Mouse (Mus musculus): ENCODE measurements around the gene Pcbp1. TPM values are rescaled to one million over a fixed set of nuclear protein-coding genes. Genes with fewer than 3 reads are reported as not detected.
"Not testable (repeated sequence)": the region's sequence is repeated elsewhere in the genome, so short reads cannot be mapped to it uniquely, and the experiment has no call there.

Pcbp1 gene
- 100 to 1,000 TPM; 157 to 166 (median 162) TPM for total RNA-seq (2022)

DNA sequence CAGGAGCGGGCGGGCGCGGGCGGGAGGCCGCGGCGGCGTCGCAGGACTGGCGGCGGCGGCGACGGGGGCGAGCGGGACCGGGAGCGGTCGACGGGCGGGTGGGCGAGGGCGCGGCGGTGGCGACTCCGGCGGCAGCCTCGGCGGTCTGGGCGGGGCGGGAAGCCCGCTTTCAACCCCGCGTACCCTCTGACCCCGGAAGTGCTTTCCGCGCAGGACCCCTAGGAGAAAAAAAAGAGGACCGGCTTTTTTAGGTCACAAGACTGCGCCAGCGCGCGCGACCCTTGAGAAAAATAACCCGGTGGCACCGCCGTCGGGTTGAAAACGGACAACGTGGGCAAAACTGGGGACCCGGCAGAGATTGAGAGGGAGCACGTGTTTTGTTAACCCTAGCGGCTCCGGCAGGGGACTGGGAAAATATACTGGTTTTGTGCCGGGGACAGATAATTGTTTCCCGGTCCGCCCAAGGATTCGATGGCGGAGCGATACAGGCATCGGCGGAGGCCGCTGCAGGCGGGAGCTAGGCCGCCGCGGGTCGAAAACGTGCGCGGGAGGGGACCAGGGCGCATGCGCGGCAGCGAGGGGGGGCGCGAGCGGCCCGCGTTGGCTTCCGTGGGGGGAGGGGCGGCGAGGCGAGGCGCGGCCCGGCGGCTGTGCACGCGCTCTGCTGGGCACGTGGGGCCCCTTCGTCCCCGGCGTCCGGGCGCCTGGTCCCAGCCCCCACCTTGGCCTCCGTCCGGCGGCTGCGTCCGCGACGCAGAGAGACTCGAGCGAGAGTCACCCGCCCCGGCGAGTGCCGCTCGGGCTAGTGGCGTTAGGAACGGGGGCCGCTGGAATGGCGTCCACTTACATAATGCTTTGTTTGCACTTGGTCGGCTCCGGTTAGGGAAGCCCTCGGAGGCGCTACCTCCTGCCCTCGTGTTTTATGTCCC is at the start of gene Pcbp1:
Gene Pcbp1 (minus strand): TSS at position 290 of the 929 bp plus-strand sequence.
- DNase-seq (ENCODE audit: low spot score) = peak; percentile 92

DNA sequence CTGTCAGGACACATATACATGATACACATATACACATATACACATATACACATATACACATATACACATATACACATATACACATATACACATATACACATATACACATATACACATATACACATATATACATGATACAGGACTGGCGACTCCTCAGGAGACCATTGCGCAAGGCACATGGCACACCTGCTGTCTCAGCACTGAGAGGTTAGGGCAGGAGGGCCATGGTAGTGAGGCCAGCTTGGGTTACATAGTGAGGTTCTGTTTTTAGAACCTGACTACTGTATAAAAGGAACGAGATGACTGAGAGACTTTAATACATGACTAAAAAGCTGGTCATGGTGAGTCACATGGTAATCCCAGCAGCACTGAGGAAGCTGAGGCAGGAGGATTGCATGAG is 48.4 kb upstream of the Pcbp1 start:
- no peak for DNase-seq (ENCODE audit: low spot score)

DNA sequence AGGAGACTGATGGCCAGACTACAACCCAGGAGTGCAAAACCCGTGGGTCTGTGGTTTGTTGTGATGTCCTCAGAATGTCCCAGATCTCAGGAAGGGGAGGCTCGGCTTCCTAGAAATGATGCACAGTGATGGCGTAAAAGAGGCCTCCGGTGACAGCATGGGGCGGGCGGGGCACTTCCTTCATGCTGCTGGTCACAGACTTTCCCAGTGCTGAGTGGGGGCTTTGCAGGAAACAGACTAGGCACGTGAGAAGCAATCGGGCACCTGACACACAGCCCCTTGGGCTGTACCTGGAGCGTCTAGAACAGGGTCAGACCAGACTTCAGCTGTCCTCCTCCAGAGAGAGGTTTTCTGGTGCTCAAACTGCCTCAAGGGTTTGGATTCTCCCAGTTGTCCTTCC is 44.7 kb upstream of the Pcbp1 start:
- DNase-seq (ENCODE audit: low spot score) = peak; percentile 26

DNA sequence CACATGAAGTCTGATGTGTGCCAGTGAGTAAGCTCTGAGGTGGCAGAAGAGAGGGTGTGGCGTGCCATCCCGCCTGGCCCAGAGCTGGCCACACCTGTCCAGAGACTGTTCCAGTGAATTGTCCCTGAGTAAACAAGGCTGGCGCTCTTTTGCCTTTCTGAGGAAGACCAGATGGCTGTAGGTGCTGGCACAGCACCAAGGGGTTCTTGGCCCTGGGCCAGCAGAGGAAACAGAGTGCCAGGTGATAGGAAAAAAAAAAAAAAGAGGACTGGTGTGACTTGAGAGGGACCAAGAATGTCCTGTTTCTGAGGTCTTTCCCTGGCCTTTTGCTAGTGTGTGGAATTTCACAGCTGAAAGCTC is 43.3 kb upstream of the Pcbp1 start:
- no peak for DNase-seq (ENCODE audit: low spot score)

DNA sequence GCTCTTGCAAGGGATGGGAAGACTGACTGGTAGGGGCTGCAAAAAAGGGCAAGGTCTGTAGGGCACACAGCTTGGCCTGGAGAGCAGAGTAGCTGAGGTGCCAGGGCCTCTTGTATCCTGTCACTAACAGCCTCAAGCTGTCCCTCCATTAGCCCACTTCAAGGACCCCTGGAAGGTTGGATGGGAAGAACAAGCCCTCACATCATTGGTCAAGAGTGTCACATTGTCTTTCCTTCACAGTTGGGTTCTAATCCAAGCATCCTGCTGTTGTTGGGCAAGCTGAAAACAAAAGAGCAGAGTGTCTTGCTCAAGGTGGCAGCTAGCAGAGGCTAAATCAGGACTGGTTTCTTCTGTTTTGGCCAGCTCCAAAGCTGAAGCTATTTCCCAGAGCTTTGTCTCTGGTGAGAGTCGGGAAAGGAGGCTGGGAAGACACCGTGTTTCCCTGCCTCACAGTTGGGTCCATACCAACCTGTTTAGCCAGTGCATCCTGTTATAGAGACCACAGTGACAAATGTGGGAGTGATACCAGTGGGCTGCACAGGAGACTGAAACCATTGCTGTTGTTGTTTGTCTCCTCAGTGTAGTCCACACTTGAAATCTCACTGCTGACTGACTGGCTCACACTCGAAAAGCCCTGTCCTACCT is 42.8 kb upstream of the Pcbp1 start:
- DNase-seq (ENCODE audit: low spot score) = no peak

DNA sequence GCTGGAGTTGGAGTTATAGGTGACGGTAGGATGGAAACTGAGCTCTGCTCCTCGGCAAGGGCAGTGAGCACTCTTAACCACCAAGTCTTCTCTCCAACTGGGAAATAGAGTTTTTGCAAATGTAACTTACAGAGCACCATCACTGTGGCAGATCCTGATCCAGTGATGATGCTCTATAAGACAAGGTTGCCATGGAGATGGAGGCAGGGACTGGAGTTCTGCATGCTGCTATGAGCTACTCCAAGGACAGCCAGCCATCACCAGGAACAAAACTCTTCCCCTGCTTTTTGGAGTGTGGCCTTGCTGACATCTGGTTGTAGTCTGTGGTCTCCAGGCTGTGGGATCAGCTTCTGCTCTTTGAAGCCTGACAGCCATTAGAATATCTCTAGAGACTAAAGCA is 39.7 kb upstream of the Pcbp1 start:
- no peak for DNase-seq (ENCODE audit: low spot score)

DNA sequence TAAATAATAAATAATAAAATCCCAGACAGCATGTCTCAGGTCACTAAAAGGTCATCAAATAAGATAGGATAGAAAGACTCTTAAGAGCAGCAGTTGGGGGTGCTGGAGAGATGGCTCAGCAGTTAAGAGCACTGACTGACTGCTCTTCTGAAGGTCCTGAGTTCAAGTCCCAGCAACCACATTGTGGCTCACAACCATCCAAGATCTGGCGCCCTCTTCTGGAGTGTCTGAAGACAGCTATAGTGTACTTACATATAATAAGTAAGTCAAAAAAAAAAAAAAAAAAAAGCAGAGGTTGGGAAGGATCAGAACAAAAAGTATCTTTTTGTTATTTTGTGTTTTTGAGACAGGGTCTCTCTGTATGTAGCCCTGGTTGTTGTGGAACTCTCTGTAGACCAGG is 31.1 kb upstream of the Pcbp1 start:
- DNase-seq (ENCODE audit: low spot score) = not testable (repeated sequence)

DNA sequence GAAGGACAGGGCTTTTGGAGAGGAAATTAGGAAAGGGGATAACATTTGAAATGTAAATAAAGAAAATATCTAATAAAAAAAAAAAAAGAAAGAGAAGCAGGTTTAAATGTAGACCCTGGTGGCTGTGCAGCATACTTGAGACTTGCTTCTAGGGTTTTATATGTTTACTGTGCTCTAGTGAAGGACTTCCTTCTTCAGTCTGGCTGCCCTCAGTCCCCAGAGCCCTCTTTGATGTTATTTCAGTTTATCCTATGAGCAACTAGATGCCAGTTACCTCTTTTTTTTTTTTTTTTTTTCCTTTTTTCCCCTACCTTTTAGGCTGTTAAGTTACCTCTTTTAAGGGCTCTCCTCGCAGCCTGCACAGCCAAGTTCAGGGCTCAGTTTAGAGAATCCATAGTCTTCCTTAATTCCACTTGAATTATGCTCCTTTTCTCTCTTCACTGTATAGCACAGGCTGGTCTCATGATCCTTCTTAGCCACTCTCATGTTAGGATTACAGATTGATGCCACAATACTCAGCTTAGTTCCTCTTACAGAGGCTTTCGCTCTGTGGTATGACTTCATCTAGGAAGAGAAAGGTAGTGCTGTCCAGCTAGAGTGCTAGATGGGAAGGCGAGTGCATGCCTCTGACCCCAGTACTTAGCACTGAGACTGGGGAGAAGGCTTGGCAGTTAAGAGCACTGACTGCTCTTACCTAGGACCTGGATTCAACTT is 30.4 kb upstream of the Pcbp1 start:
- no peak for DNase-seq (ENCODE audit: low spot score)

DNA sequence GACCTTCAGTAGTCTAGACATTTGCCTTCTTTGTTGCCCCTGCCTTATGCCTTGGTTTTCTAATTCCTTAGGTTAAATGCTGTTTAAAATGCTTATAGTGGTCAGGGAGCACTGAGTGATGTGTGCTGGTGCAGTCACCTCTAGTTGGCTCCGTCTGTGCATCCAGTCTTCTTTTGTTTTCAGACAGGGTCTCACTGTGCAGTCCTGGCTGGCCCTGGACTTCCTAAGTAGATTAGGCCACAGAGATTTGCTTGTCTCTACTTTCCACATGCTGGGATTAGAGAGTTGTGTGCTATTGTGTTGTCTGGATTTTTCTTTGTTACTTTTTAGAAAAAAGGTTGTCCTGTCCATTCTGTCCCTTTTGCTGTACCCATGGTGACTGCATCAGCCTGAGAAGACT is 24.5 kb upstream of the Pcbp1 start:
- no peak for DNase-seq (ENCODE audit: low spot score)

DNA sequence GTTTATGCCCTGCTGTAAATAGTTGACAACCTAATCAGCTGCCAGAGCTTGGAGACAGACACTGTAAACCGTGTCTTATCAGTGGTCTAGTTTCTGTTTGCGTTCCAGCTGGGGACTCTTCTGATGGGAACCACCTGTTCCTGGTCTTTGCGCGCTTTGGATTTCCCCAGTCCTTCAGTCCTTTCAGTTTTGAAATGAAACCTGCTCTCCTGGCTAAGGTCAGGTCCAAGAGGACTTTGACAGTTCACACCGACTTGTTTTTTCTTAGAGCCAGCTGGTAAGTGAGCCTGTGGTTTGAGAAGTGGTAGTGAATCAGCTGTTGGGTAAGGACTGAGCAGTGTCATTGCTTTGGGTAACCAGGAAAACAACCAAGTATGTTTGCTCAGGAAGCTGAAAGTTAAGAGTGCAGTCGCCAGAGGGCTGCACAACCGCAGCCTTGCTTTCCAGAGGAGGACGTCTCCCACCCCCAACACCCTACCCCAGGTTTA is 21.8 kb upstream of the Pcbp1 start:
- DNase-seq (ENCODE audit: low spot score) = peak; percentile 28

DNA sequence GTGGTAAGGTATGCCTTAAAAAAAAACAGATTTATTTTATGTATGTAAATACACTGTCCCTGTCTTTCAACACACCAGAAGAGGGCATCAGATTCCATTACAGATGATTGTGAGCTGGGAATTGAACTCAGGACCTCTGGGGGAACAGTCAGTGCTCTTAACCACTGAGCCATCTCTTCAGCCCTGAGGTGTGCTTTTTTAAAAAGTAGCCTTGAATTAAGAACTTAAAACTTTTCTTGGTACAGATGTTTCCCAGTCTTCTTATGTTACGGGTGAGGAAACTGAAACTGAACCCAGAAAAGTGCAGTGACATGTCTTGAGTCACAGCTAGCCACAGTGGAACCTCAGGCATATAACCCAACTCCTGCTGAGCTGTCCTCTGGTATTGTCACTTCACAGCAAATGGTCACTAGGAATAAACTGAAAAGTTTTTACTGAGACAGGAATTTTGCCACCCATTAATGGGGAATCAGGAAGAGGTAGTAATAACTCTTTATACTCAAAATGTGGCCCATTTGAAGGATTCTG is 21.2 kb upstream of the Pcbp1 start:
- DNase-seq (ENCODE audit: low spot score) = no peak

DNA sequence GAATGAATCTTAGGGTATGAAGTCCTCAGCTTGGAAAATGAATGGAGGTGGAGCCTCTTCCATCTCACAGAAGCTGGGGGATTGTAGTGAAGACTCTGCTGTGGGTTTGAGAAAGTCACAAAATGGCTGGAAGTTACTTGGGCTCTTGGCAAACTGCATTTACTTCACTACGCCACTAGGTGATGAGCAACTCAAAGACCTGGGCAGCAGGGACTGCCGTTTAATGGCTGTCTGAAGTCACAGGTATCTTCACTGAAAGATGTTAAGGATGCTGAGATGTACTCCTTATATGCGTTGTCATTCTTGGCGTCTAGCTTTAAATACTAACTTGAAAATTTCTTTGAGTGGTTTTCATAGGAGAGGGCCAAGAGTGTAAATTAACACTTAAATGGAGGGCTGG is 19.1 kb upstream of the Pcbp1 start:
- DNase-seq (ENCODE audit: low spot score) = no peak

DNA sequence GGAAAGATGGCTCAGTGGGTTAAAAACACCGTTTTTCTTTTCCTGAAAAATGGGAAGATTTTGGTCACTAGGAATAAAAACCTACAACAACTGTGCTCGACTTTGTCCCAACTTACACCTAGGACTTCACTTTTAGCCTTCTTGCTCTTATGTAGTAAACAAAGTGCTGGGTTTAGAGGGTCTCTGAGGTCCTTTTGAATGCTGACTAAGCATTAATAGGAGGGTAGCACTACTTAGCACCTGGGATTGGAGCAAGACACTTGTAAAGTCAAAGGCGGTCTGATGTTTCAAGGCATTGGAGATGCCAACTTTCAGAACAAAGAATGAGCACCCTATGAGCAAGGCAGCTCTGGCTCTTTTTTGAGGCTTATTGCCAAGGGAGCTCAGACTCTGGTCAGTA is 17.7 kb upstream of the Pcbp1 start:
- DNase-seq (ENCODE audit: low spot score) = no peak

DNA sequence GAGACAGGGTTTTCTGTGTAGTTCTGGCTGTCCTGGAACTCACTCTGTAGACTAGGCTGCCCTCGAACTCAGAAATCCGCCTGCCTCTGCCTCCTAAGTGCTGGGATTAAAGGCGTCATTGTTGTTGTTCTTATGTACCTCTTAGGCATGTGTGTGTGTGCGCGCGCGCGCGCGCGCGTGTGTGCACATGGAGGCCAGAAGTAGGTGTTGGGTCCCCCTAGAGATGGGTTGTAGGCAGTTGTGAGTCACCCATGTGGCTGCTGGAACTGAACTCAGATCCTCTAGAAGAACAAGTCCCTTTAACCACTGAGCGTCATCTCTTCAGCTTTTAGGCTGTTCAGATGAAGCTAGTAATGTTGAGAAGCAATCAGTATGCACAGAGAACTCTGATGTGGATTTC is 16.9 kb upstream of the Pcbp1 start:
- no peak for DNase-seq (ENCODE audit: low spot score)

DNA sequence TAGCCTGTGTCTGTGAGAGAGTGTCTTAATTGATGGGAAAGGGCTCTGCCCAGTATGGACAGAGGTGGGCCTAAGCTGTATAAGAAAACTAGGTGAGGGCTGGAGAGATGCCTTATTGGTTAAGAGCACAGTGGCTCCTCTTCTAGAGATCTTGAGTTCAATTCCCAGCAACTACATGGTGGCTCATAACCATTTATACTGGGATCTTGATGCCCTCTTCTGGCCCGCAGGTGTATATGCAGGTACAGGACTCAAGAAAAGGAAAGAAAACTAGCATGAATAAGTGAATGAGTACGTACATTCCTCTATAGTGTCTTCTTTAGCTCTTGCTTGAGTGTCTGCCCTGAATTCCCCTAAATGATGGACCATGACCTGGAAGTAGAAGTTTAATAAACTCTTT is 15.5 kb upstream of the Pcbp1 start:
- DNase-seq (ENCODE audit: low spot score) = no peak

DNA sequence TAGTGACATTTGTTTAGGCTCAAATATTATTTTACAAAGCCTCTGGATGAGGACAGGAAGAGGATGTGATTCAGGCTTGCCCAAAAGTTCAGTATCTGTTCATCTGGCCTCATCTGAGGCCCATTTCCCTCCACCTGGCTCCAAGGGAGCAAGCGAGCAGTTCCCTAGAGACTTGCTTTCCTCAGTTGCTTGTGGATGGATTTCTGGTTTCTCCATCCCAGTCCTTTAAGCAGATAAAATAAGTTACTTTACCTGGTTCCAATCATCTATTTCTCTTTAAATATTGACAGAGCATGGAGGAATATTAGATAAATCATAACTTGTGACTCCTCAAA is 2.3 kb upstream of the Pcbp1 start:
- no peak for DNase-seq (ENCODE audit: low spot score)

DNA sequence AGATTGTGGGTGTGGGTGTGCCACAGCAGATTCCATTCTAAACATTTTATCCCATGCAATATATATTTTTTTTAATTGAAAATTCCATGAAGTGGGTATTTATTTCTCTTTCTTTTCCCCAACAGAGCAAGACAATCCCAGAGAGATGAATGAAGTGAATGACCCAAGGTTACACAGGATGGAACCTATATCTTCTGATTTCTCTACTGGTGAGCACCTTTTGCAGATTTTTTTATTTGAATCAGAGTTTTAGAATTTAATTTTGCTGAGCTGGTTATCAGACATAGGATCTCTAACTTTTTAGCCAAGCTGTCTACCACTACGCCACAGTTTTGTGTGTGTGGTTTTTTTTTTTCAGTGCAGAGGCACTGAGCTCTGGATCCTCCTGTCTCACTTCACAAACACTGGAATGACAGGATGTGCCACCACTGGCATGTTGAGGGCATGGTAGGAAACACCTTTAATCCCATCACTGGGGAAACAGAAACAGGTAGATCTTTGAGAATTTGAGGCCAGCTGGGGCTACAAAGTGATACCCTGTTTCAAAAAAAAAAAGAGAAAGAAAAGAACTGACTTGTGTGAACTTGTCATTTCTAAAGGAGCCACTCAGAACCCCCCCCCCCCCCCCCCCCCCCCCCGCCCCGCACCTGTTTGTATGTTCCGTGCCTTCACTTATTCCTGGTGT is 1.8 kb upstream of the Pcbp1 start:
- DNase-seq (ENCODE audit: low spot score) = no peak

DNA sequence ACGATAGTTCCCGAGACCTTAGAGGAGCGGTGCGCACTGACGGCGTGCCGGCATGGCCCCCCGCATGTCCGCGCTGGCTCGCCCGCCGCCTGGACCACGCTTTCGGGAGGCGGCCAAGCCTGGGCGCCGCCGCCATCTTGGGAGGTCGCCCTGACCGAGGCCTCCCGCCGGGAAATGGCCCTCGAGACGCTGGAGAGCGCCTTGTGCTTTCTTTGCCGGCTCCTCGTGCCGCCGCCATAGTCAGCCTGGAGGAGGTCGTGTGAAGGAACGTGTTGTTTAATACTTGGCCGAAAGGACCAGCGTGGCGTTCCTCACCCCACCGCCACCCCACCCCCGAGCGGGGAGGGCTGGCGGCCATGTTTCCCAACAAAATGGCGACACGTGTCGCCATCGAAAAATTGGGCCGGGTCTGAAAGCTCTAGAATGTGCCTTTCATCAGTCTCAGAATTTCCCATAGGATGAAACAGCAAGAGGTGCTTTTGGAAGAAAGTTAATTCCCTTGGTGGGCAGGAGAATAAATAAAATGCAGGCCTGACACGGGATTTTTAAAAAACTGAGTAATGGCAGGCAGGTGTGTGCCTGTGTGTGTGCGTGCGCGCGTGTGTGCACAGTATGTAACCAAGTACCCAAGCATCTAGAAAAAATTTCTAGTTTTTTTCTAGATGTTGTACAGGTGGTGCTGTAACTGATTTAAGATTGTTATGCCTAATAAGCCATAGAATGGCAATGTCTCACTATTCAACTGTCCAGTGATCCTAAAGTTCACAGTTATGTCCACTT is 1.0 kb upstream of the Pcbp1 start:
- peak; percentile 85 for DNase-seq (ENCODE audit: low spot score)

DNA sequence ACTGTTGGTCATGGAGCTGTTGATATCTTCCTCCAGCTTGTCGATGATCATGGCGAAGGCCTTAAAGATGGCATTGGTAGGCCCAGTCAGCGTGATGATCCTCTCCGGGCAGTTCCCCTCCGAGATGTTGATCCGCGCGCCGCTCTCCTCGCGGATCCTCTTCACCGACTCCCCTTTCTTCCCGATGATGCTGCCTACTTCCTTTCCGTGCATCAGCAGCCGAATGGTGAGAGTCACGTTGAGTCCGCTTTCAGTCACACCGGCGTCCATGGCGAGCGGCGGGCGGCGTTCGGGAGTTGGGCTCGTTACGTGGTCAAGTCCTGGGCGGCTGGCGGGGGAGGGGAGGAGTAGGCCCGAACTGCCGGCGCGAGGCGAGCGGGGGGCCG is 482 bp downstream of the Pcbp1 start:
- peak; percentile 62 for DNase-seq (ENCODE audit: low spot score)

DNA sequence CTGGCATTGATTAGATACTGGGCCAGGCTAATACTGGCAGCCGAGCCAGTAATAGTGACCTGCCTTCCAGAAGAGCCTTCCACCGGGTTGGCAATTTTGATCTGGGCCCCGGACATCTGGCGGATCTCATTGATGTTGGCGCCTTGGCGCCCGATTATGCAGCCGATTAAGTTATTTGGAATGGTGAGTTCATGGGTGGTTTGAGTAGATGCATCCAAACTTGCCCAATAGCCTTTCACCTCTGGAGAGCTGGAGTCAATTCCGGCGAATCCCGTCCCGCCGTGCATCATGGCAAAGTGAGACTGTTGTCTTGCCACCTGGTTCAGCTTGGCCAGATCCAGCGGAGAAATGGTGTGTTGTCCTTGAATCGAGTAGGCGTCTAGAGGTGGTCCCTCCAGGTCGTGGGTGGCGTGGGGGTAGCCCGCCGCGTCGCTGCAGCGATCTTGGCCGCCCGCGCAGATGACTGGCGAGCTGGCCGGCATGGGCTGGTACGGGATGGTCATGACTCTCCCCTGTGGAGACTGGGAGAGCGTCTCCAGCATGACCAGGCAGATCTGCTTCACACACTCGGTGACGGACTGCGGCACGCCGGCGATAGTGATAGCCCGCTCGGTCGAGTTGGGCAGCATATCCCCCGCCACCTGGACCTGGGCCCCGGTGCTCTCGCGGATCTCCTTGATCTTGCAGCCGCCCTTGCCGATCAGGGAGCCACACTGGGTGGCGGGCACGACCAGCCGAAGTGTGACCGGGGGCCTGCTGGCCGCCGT is 1.1 kb downstream of the Pcbp1 start:
- DNase-seq (ENCODE audit: low spot score) = no peak

All from heart, adult 8-10 months (tissue).